Mouse (Mus musculus) megakaryocyte, embryonic 14.5 days (primary cell): ENCODE data around the gene Caskin2.

Experiments used
- FLI1 ChIP-seq: IDR thresholded peaks from 2 replicates; pipeline ENCODE4 v1.6.1; 2012; ENCODE audit warnings: low read length, inconsistent platforms, mixed read lengths
- GATA1 ChIP-seq: IDR thresholded peaks from 3 replicates; pipeline ENCODE4 v1.6.1; 2012; ENCODE audit warnings: mixed read lengths, low read length, inconsistent platforms, borderline replicate concordance

- TF ChIP-seq GATA1 (no peak), FLI1 (no peak)
These were observed 33.0 kb downstream of the Caskin2 start for GRCm38 (mm10) chr11:115780141-115781070.
